Mouse (Mus musculus) forebrain, embryonic 11.5 days (tissue): ENCODE data around the gene Get4. TPM values are rescaled to one million over a fixed set of nuclear protein-coding genes. Genes with fewer than 3 reads are reported as not detected.

ENCODE experiments used
- ATAC-seq: fragments of 200-750 bp; cut with Nextera tagmentation; replicated peaks from 2 replicates; pipeline ENCODE4 v1.8.0; 2017; ENCODE audit warnings: moderate TSS enrichment; ENCODE audit not compliant: low FRiP score
- DNase-seq: peaks from one replicate; pipeline ENCODE4 v3.0.0-alpha.2; 2017; ENCODE audit warnings: low spot score
- H3K27ac ChIP-seq: fragments of 300-500 bp; sonication (generic); 2 replicates; pipeline ENCODE4 v1.5.1; 2014; ENCODE audit warnings: low read depth, low read length
- H3K27me3 ChIP-seq: fragments of 300-500 bp; sonication (generic); 2 replicates; pipeline ENCODE4 v1.6.1; 2014; ENCODE audit warnings: mild to moderate bottlenecking, low read length, mixed read lengths; ENCODE audit not compliant: control insufficient read depth, insufficient read depth
- H3K36me3 ChIP-seq: fragments of 300-500 bp; sonication (generic); 2 replicates; pipeline ENCODE4 v1.6.1; 2014; ENCODE audit warnings: mild to moderate bottlenecking, low read length, moderate library complexity, mixed read lengths; ENCODE audit not compliant: control insufficient read depth, insufficient read depth
- H3K4me1 ChIP-seq: fragments of 300-500 bp; sonication (generic); replicated peaks from 2 replicates; pipeline ENCODE4 v1.6.1; 2014; ENCODE audit warnings: low read length, mixed read lengths; ENCODE audit not compliant: control insufficient read depth, insufficient read depth
- H3K4me2 ChIP-seq: fragments of 300-500 bp; sonication (generic); 2 replicates; pipeline ENCODE4 v1.6.1; 2014; ENCODE audit warnings: low read depth, mild to moderate bottlenecking, low read length, moderate library complexity, mixed read lengths; ENCODE audit not compliant: severe bottlenecking
- H3K4me3 ChIP-seq: fragments of 300-500 bp; sonication (generic); 2 replicates; pipeline ENCODE4 v1.5.1; 2014; ENCODE audit warnings: low read depth, low read length
- H3K9ac ChIP-seq: fragments of 300-500 bp; sonication (generic); 2 replicates; pipeline ENCODE4 v1.6.1; 2014; ENCODE audit warnings: low read length
- H3K9me3 ChIP-seq: fragments of 300-500 bp; sonication (generic); 2 replicates; pipeline ENCODE4 v1.6.1; 2016; ENCODE audit warnings: low read length, mixed read lengths; ENCODE audit not compliant: control insufficient read depth
- WGBS: fragments of 180-500 bp; shearing (Covaris S2); extraction: QIAGEN DNeasy Blood & Tissue Kit; methylation state at CpG from one replicate; pipeline ENCODE4 v1.1.7; 2014; 5-methylcytosine and 5-hydroxymethylcytosine counted together
- polyA plus RNA-seq: library from polyadenylated mRNA; unstranded; fragments of >200 nt; fragmentation: Nextera tagmentation; extraction: Ambion mirVana; gene quantifications from 2 replicates; pipeline ENCODE4 v1.2.1, GENCODE M21; 2014

Gene Get4
- polyA plus RNA-seq, 1 experiment from 2014 or later = 148 TPM

DNA sequence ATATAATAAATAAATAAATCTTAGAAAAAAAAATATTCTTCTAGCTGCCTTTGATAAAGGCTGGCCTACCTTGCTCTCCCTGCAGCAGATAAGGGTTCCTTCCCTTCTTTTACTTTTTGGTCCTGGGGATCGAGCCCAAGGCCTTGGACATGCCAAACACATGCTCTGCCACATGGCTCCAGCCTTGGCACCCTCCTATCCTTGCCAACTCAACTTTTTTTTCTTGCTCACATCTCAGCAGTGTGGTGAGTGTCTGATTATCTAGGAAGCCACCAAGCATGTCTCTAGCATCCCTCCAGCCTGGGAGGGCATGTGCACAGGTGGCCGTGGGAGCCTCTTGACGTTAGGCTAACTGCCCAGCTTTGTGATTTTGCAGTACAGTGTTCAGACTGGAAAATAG, 23.8 kb upstream of the Get4 start:
- H3K9ac ChIP-seq = no peak overlapping the region
- H3K9me3 ChIP-seq = no peaks in the 10 kb centered on the region
- DNase-seq (no peak), ATAC-seq (no peak)
- no peak overlapping the region for H3K27ac ChIP-seq
- WGBS = 94% methylated on average over 3 of the region's 3 CpGs
- peaks cover 17% of the 10 kb centered on the region for H3K36me3 ChIP-seq
- no peaks in the 10 kb centered on the region for H3K4me1 ChIP-seq
- no peak overlapping the region for H3K4me2 ChIP-seq
- H3K27me3 ChIP-seq = no peaks in the 10 kb centered on the region
- H3K4me3 ChIP-seq = no peak overlapping the region

GRCm38 (mm10) chr5:139229716-139230115, 22.4 kb upstream of the Get4 start:
- Histone ChIP-seq H3K36me3 (peaks cover 17% of the 10 kb centered on the region), H3K9me3 (no peaks in the 10 kb centered on the region), H3K9ac (no peak overlapping the region), H3K27ac (no peak overlapping the region), H3K4me1 (no peaks in the 10 kb centered on the region), H3K27me3 (no peaks in the 10 kb centered on the region), H3K4me2 (no peak overlapping the region), H3K4me3 (no peak overlapping the region)
- DNase-seq (no peak), ATAC-seq (no peak)
- 90% methylated on average over 3 of the region's 3 CpGs for WGBS

DNA sequence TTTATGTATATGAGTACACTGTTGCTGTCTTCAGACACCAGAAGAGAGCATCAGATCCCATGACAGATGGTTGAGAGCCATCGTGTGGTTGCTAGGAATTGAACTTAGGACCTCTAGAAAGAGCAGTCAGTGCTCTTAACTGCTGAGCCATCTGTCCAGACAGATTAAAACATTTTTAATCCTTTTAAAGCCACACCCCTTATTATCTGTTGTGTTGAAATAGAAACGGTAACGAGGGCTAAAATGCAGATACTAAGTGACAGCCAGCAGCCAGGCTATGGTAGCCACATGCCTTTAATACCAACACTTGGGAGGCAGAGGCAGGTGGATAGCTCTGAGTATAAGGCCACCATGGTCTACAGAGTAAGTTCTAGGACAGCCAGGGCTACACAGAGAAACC, 20.0 kb upstream of the Get4 start:
- Histone ChIP-seq H3K4me1 (no peaks in the 10 kb centered on the region), H3K27ac (no peak overlapping the region), H3K36me3 (peaks cover 9% of the 10 kb centered on the region), H3K9ac (no peak overlapping the region), H3K4me2 (no peak overlapping the region), H3K4me3 (no peak overlapping the region), H3K27me3 (no peaks in the 10 kb centered on the region), H3K9me3 (no peaks in the 10 kb centered on the region)
- 79% methylated on average over 3 of the region's 3 CpGs for WGBS
- DNase-seq = no peak
- ATAC-seq = no peak

DNA sequence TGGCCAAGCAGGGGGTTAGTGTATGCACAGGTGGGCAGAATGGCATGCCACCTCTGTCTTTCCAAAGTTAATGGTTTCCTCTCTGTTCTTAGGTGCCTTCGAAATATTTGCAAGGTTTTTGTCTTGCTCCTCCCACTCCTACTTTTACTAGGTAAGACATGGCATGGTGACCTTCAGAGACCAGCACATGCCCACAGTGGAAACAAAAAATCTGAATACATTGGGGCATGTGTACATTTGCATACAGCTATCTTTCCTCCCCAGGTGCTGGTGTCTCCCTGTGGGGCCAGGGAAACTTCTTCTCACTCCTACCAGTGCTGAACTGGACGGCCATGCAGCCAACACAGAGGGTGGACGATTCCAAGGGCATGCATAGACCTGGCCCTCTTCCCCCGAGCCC, 17.7 kb upstream of the Get4 start:
- no peak for DNase-seq
- H3K27me3 ChIP-seq = no peaks in the 10 kb centered on the region
- ATAC-seq = no peak
- peaks cover 12% of the 10 kb centered on the region for H3K36me3 ChIP-seq
- H3K9ac ChIP-seq = no peak overlapping the region
- H3K4me2 ChIP-seq = no peak overlapping the region
- WGBS = 90% methylated on average over 4 of the region's 4 CpGs
- H3K27ac ChIP-seq = no peak overlapping the region
- no peak overlapping the region for H3K4me3 ChIP-seq
- no peaks in the 10 kb centered on the region for H3K9me3 ChIP-seq
- H3K4me1 ChIP-seq = no peaks in the 10 kb centered on the region

- Histone ChIP-seq H3K27ac (no peak overlapping the region), H3K27me3 (no peaks in the 10 kb centered on the region), H3K36me3 (peaks cover 16% of the 10 kb centered on the region), H3K9ac (no peak overlapping the region), H3K9me3 (no peaks in the 10 kb centered on the region), H3K4me1 (no peaks in the 10 kb centered on the region), H3K4me2 (no peak overlapping the region), H3K4me3 (no peak overlapping the region)
- no peak for ATAC-seq
- no peak for DNase-seq
- WGBS = 88% methylated on average over 4 of the region's 4 CpGs
Measured at GRCm38 (mm10) chr5:139237436-139237835, 14.7 kb upstream of the Get4 start.

DNA sequence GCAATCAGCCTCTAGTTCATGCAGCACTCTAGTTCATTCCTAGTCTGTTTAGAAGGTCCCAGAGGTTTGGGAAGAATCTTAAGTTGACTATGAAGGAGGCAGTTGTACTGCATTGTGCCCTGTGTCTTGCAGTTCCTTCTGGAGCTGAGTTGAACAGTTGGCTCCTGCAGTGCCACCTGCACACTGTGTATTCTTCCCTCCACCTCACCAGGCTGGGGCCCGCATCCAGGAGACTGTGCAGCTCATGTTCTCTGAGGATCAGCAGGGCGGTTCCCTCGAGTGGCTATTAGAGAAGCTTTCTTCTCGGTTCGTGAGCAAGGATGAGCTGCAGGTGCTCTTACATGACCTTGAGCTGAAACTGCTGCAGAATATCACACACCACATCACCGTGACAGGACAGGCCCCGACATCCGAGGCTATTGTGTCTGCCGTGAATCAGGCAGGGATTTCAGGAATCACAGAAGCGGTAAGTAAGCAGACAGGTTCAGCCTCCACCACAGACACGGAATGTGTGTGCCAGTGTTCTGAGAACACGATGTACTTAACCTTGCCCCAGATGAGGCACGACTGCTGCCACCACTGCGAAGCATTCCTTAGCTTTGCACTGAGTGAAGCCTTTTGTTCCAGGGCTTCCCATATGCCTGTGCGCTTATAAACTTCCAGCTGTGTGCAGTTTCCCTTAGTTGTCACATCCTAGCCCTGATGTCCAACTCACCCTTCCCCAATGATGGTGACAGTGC, 10.9 kb upstream of the Get4 start:
- Histone ChIP-seq H3K4me2 (no peak overlapping the region), H3K36me3 (peaks cover 19% of the 10 kb centered on the region), H3K27me3 (no peaks in the 10 kb centered on the region), H3K9ac (no peak overlapping the region), H3K4me1 (no peaks in the 10 kb centered on the region), H3K9me3 (no peaks in the 10 kb centered on the region), H3K27ac (no peak overlapping the region), H3K4me3 (no peak overlapping the region)
- 93% methylated on average over 15 of the region's 15 CpGs for WGBS
- no peak for DNase-seq
- ATAC-seq = no peak

DNA sequence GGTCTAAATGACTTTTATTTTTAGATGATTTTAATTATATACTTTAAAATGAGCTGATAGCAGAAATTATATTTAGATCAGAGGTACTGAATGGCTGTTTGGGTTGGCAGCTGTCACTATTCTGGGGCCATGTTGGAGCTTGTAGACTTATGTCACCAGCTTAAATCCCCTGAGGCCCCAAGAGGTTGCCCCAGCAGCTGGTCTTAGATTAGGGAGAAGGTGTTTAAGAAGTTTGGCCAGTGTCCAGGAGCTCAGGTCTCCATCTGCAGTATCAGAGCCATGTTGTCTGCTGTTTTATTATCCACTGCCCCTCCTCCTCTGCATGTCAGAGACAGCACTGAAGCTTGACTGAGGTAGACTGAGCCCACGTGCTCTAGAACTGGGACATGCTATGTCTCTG, 8.7 kb upstream of the Get4 start:
- DNase-seq = no peak
- peaks cover 19% of the 10 kb centered on the region for H3K36me3 ChIP-seq
- no peak overlapping the region for H3K4me3 ChIP-seq
- H3K9ac ChIP-seq = no peak overlapping the region
- WGBS = 89% methylated on average over 1 of the region's 1 CpGs
- H3K4me1 ChIP-seq = no peaks in the 10 kb centered on the region
- no peak overlapping the region for H3K4me2 ChIP-seq
- no peak overlapping the region for H3K27ac ChIP-seq
- no peak for ATAC-seq
- no peaks in the 10 kb centered on the region for H3K27me3 ChIP-seq
- H3K9me3 ChIP-seq = no peaks in the 10 kb centered on the region

GRCm38 (mm10) chr5:139247767-139248166, 4.4 kb upstream of the Get4 start:
- no peak overlapping the region for H3K27ac ChIP-seq
- no peak overlapping the region for H3K4me3 ChIP-seq
- peaks cover 9% of the 10 kb centered on the region for H3K36me3 ChIP-seq
- H3K9ac ChIP-seq = no peak overlapping the region
- DNase-seq (no peak), ATAC-seq (no peak)
- H3K27me3 ChIP-seq = no peaks in the 10 kb centered on the region
- H3K9me3 ChIP-seq = no peaks in the 10 kb centered on the region
- H3K4me1 ChIP-seq = peaks cover 3% of the 10 kb centered on the region; the same call in 1 of the 2 replicates
- no peak overlapping the region for H3K4me2 ChIP-seq
- WGBS = 91% methylated on average over 3 of the region's 3 CpGs

DNA sequence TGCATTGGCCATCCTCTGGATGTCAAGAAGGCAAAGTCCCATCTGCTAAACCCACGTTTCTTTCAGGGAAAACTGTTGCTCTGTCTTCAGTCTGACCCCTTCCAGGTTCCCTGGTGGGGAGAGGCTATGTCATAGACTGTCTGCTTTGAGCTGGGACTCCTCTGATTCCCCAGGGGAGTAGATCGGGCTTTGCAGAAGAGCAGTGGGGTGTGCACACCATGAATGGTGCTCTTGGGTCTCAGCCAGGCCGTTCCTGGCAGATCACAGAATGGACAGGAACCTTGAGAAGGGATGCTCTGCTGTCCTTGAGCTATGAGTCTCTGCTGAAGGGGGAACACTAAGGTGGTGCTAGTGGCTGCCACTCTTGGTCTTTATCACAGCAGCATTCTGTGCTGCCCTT, 3.3 kb upstream of the Get4 start:
- Histone ChIP-seq H3K4me1 (peaks cover 8% of the 10 kb centered on the region), H3K4me3 (no peak overlapping the region), H3K9me3 (no peaks in the 10 kb centered on the region), H3K27ac (no peak overlapping the region), H3K9ac (no peak overlapping the region), H3K36me3 (peaks cover 9% of the 10 kb centered on the region), H3K4me2 (no peak overlapping the region), H3K27me3 (no peaks in the 10 kb centered on the region)
- no peak for DNase-seq
- no peak for ATAC-seq
- WGBS = 85% methylated on average over 3 of the region's 3 CpGs
